Mouse (Mus musculus) MEL (cell line): ENCODE results near the gene Dgkg. TPM values are rescaled to one million over a fixed set of nuclear protein-coding genes. Genes with fewer than 3 reads are reported as not detected.

Experiments used
- DNase-seq: peaks from one replicate; pipeline ENCODE4 v3.0.0; 2011; ENCODE audit warnings: low read depth, low spot score
- H3K27ac ChIP-seq: 2 replicates; pipeline ENCODE4 v1.5.1; 2012; ENCODE audit warnings: low read depth, mild to moderate bottlenecking, control low read depth, low read length, moderate library complexity; ENCODE audit not compliant: control insufficient read depth
- H3K27me3 ChIP-seq, 2 experiments: fragments of 150-350 bp in 1 of 2; sonication (generic) in 1 of 2; 2 replicates each; pipeline ENCODE4 v1.6.1; 2012; ENCODE audit warnings: low read length in 2 of 2, mild to moderate bottlenecking in 2 of 2, improper control_type of control experiment in 1 of 2, moderate library complexity in 1 of 2; ENCODE audit not compliant: insufficient read depth in 2 of 2, control insufficient read depth in 1 of 2
- H3K36me3 ChIP-seq, 2 experiments: 2 replicates each; pipeline ENCODE4 v1.6.1; 2012 to 2014; ENCODE audit warnings: low read length in 2 of 2, improper control_type of control experiment in 1 of 2, inconsistent platforms in 1 of 2, mild to moderate bottlenecking in 1 of 2; ENCODE audit not compliant: insufficient read depth in 2 of 2, control insufficient read depth in 1 of 2
- H3K4me1 ChIP-seq, 2 experiments: fragments of 150-350 bp in 1 of 2; sonication (generic) in 1 of 2; 2 replicates each; pipeline ENCODE4 v1.6.1; 2012; ENCODE audit warnings: low read length in 2 of 2, improper control_type of control experiment in 1 of 2, mild to moderate bottlenecking in 1 of 2; ENCODE audit not compliant: insufficient read depth in 2 of 2, control insufficient read depth in 1 of 2
- H3K4me3 ChIP-seq, 2 experiments: fragments of 150-350 bp in 1 of 2; sonication (generic) in 1 of 2; 2 replicates each; pipeline ENCODE4 v1.5.1; 2012; ENCODE audit warnings: low read depth in 2 of 2, low read length in 2 of 2, mild to moderate bottlenecking in 2 of 2, moderate library complexity in 2 of 2, control low read depth in 1 of 2, improper control_type of control experiment in 1 of 2; ENCODE audit not compliant: control insufficient read depth in 1 of 2, insufficient read depth in 1 of 2
- H3K79me2 ChIP-seq: 2 replicates; pipeline ENCODE4 v1.6.1; 2012; ENCODE audit warnings: mild to moderate bottlenecking, low read length, moderate library complexity; ENCODE audit not compliant: control insufficient read depth, poor library complexity, insufficient read depth
- H3K9ac ChIP-seq: 2 replicates; pipeline ENCODE4 v1.6.1; 2012; ENCODE audit warnings: low read depth, mild to moderate bottlenecking, control low read depth, low read length, moderate library complexity; ENCODE audit not compliant: control insufficient read depth, poor library complexity, severe bottlenecking
- H3K9me3 ChIP-seq: fragments of 150-350 bp; sonication (generic); replicated peaks from 2 replicates; pipeline ENCODE4 v1.6.1; 2012; ENCODE audit warnings: mild to moderate bottlenecking, low read length, improper control_type of control experiment, moderate library complexity; ENCODE audit not compliant: insufficient read depth
- BHLHE40 ChIP-seq: IDR thresholded peaks from 2 replicates; pipeline ENCODE4 v1.6.1; 2012; ENCODE audit warnings: low read depth, mild to moderate bottlenecking, inconsistent platforms, low read length, improper control_type of control experiment, borderline replicate concordance
- CHD1 ChIP-seq: IDR thresholded peaks from 2 replicates; pipeline ENCODE4 v1.6.1; 2012; ENCODE audit warnings: low read depth, mild to moderate bottlenecking, inconsistent platforms, low read length, improper control_type of control experiment
- CHD2 ChIP-seq: IDR thresholded peaks from 2 replicates; pipeline ENCODE4 v1.6.1; 2011; ENCODE audit warnings: low read length, improper control_type of control experiment
- EP300 ChIP-seq, 2 experiments: IDR thresholded peaks; 2 replicates each; pipeline ENCODE4 v1.6.1; 2011; ENCODE audit warnings: improper control_type of control experiment in 2 of 2, low read length in 2 of 2, low read depth in 1 of 2, mild to moderate bottlenecking in 1 of 2
- ETS1 ChIP-seq: IDR thresholded peaks from 2 replicates; pipeline ENCODE4 v1.6.1; 2012; ENCODE audit warnings: low read depth, mild to moderate bottlenecking, inconsistent platforms, low read length, improper control_type of control experiment, moderate library complexity
- GABPA ChIP-seq: IDR thresholded peaks from 2 replicates; pipeline ENCODE4 v1.6.1; 2012; ENCODE audit warnings: low read depth, mild to moderate bottlenecking, inconsistent platforms, low read length, improper control_type of control experiment, moderate library complexity
- HCFC1 ChIP-seq: IDR thresholded peaks from 2 replicates; pipeline ENCODE4 v1.6.1; 2012; ENCODE audit warnings: low read depth, mild to moderate bottlenecking, inconsistent platforms, low read length, improper control_type of control experiment, moderate library complexity
- JUND ChIP-seq: IDR thresholded peaks from 2 replicates; pipeline ENCODE4 v1.6.1; 2011; ENCODE audit warnings: low read depth, mild to moderate bottlenecking, improper control_type of control experiment, low read length
- KAT2A ChIP-seq: conservative IDR thresholded peaks from 2 replicates; pipeline ENCODE4 v1.6.1; 2012; ENCODE audit warnings: low read depth, low read length, improper control_type of control experiment, inconsistent platforms
- MAX ChIP-seq: IDR thresholded peaks from 2 replicates; pipeline ENCODE4 v1.6.1; 2011; ENCODE audit warnings: low read length, improper control_type of control experiment
- MEF2A ChIP-seq: IDR thresholded peaks from 2 replicates; pipeline ENCODE4 v1.6.1; 2014; ENCODE audit warnings: low read depth, mild to moderate bottlenecking, inconsistent platforms, low read length, improper control_type of control experiment; ENCODE audit not compliant: poor library complexity, insufficient replicate concordance, severe bottlenecking; ENCODE audit errors: extremely low read depth
- MXI1 ChIP-seq: IDR thresholded peaks from 2 replicates; pipeline ENCODE4 v1.6.1; 2011; ENCODE audit warnings: mild to moderate bottlenecking, low read depth, low read length, improper control_type of control experiment
- MYC ChIP-seq: IDR thresholded peaks from 2 replicates; pipeline ENCODE4 v1.6.1; 2011; ENCODE audit warnings: low read depth, mild to moderate bottlenecking, low read length, improper control_type of control experiment, moderate library complexity
- NRF1 ChIP-seq: IDR thresholded peaks from 2 replicates; pipeline ENCODE4 v1.6.1; 2014; ENCODE audit warnings: low read depth, mild to moderate bottlenecking, inconsistent platforms, low read length, improper control_type of control experiment, moderate library complexity; ENCODE audit not compliant: poor library complexity, insufficient read depth, severe bottlenecking
- POLR2A ChIP-seq, 2 experiments: IDR thresholded peaks; 2 replicates each; pipeline ENCODE4 v1.6.1; 2011 to 2012; ENCODE audit warnings: low read length in 2 of 2, mild to moderate bottlenecking in 2 of 2, control low read depth in 1 of 2, improper control_type of control experiment in 1 of 2, low read depth in 1 of 2, moderate library complexity in 1 of 2; ENCODE audit not compliant: control insufficient read depth in 1 of 2, insufficient read depth in 1 of 2, poor library complexity in 1 of 2
- POLR2AphosphoS2 ChIP-seq: IDR thresholded peaks from 2 replicates; pipeline ENCODE4 v1.6.1; 2011; ENCODE audit warnings: low read length, improper control_type of control experiment
- POLR2AphosphoS5 ChIP-seq: IDR thresholded peaks from 2 replicates; pipeline ENCODE4 v1.6.1; 2012; ENCODE audit warnings: low read depth, borderline replicate concordance, mild to moderate bottlenecking, inconsistent platforms, low read length, moderate library complexity, mixed read lengths
- RCOR1 ChIP-seq: IDR thresholded peaks from 2 replicates; pipeline ENCODE4 v1.6.1; 2012; ENCODE audit warnings: low read depth, mild to moderate bottlenecking, inconsistent platforms, low read length, improper control_type of control experiment
- SIN3A ChIP-seq: IDR thresholded peaks from 2 replicates; pipeline ENCODE4 v1.6.1; 2012; ENCODE audit warnings: low read length, improper control_type of control experiment, inconsistent platforms
- TBP ChIP-seq: IDR thresholded peaks from 2 replicates; pipeline ENCODE4 v1.8.0; 2011; ENCODE audit warnings: low read depth, low read length, improper control_type of control experiment
- TCF12 ChIP-seq: IDR thresholded peaks from 2 replicates; pipeline ENCODE4 v1.6.1; 2014; ENCODE audit warnings: low read depth, mild to moderate bottlenecking, inconsistent platforms, low read length, improper control_type of control experiment, moderate library complexity
- UBTF ChIP-seq: IDR thresholded peaks from 2 replicates; pipeline ENCODE4 v1.6.1; 2012; ENCODE audit warnings: low read depth, mild to moderate bottlenecking, inconsistent platforms, low read length, improper control_type of control experiment, moderate library complexity, borderline replicate concordance; ENCODE audit not compliant: insufficient read depth
- USF1 ChIP-seq: IDR thresholded peaks from 2 replicates; pipeline ENCODE4 v1.6.1; 2014; ENCODE audit warnings: low read depth, mild to moderate bottlenecking, inconsistent platforms, low read length, improper control_type of control experiment, moderate library complexity
- ZC3H11A ChIP-seq: IDR thresholded peaks from 2 replicates; pipeline ENCODE4 v1.6.1; 2012; ENCODE audit warnings: low read depth, mild to moderate bottlenecking, inconsistent platforms, low read length, improper control_type of control experiment
- ZKSCAN1 ChIP-seq: IDR thresholded peaks from 2 replicates; pipeline ENCODE4 v1.6.1; 2012; ENCODE audit warnings: low read depth, mild to moderate bottlenecking, inconsistent platforms, low read length, improper control_type of control experiment, moderate library complexity
- ZNF384 ChIP-seq: IDR thresholded peaks from 2 replicates; pipeline ENCODE4 v1.6.1; 2012; ENCODE audit warnings: low read depth, mild to moderate bottlenecking, inconsistent platforms, low read length, improper control_type of control experiment
- polyA plus RNA-seq, 2 experiments: library from polyadenylated mRNA; stranded (reverse) in 1 of 2; unstranded in 1 of 2; fragments of >175 nt in 1 of 2; fragments of >200 nt in 1 of 2; gene quantifications; 2 replicates each; pipeline versions ENCODE4 v1.2.1 to v1.2.4; 2012; ENCODE audit warnings: low replicate concordance in 2 of 2, low read depth in 1 of 2; ENCODE audit not compliant: insufficient read length in 2 of 2, insufficient read depth in 1 of 2, missing spikeins in 1 of 2
- total RNA-seq: library from RNA; depleted of rRNA; stranded (reverse); fragments of 300-350 nt; gene quantifications from 2 replicates; pipeline ENCODE4 v1.2.3, GENCODE M21; 2012

Dgkg gene
- total and polyA plus RNA-seq, 3 experiments = not detected

DNA sequence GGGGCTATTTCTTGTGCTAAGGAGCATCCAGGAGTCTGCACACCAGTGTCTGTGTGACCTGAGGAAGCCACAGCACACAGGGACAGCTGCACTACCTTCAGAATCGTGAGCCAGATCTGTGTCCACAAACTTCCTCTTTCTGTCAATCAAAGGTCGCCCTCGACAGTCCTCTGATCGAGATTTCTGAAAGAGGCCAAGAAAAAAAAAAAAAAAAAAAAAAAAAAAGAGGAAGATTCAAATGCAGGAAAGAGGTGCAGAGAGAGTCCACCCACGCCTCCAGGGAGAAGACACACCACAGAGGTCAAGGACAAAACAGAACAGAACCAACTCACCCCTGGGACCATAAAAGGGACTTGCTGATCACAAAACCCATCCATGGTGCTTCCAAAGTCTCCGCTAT is 220.9 kb downstream of the Dgkg start:
- H3K4me3 ChIP-seq = no peak overlapping the region
- no peak overlapping the region for H3K9ac ChIP-seq
- H3K4me1 ChIP-seq = peaks cover 4 to 12% of the 10 kb centered on the region in 2 experiments
- H3K36me3 ChIP-seq = peaks cover 0 to 26% of the 10 kb centered on the region in 2 experiments; a peak in 2 of 4 replicates
- H3K27me3 ChIP-seq = no peaks in the 10 kb centered on the region
- no peaks in the 10 kb centered on the region for H3K9me3 ChIP-seq
- TF ChIP-seq BHLHE40 = peak; percentile 53; the same call in 1 of the 2 replicates
- TF ChIP-seq RCOR1 = peak; percentile 98
- peak; percentile 69 to 79 for TF ChIP-seq EP300 (IDR thresholded peaks at IDR 0.05; ENCODE audit: low read depth in 1 of 2, low read length in 2 of 2)
- no peak for TF ChIP-seq MEF2A
- TF ChIP-seq TCF12 = peak; percentile 52; the same call in 1 of the 2 replicates
- 0 out of 2 replicates have a peak, but pooled peaks have one; percentile 7 for TF ChIP-seq MAX
- TF ChIP-seq GABPA = no peak
- no peak for TF ChIP-seq HCFC1
- TF ChIP-seq ETS1 = peak; percentile 77; the same call in 1 of the 2 replicates
- TF ChIP-seq CHD2 = no peak
- TF ChIP-seq ZNF384 = peak; percentile 99
- TF ChIP-seq SIN3A = 0 out of 2 replicates have a peak, but pooled peaks have one; percentile 28
- no peak for TF ChIP-seq USF1
- TF ChIP-seq MXI1 = peak; percentile 40; the same call in 1 of the 2 replicates
- no peak for TF ChIP-seq CHD1
- no peak for TF ChIP-seq POLR2AphosphoS2
- DNase-seq = peak; percentile 86
- H3K79me2 ChIP-seq = peaks cover 7% of the 10 kb centered on the region
- no peak overlapping the region for H3K27ac ChIP-seq

GRCm38 (mm10) chr16:22434530-22434929 is 222.5 kb downstream of the Dgkg start:
- no peak overlapping the region for H3K9ac ChIP-seq
- no peaks in the 10 kb centered on the region for H3K9me3 ChIP-seq
- no peak overlapping the region for H3K27ac ChIP-seq
- DNase-seq = no peak
- no peaks in the 10 kb centered on the region for H3K27me3 ChIP-seq
- H3K36me3 ChIP-seq = peaks cover 0 to 30% of the 10 kb centered on the region in 2 experiments; a peak in 2 of 4 replicates
- no peak for TF ChIP-seq UBTF
- no peak for TF ChIP-seq ZNF384
- no peak for TF ChIP-seq NRF1
- TF ChIP-seq ZC3H11A = no peak
- TF ChIP-seq JUND = no peak
- TF ChIP-seq RCOR1 = no peak
- no peak for TF ChIP-seq POLR2A (IDR thresholded peaks at IDR 0.05; ENCODE audit: control insufficient read depth in 1 of 2, insufficient read depth in 1 of 2, low read depth in 1 of 2, low read length in 2 of 2, poor library complexity in 1 of 2)
- TF ChIP-seq KAT2A = no peak
- no peak for TF ChIP-seq ZKSCAN1
- TF ChIP-seq TBP = no peak
- no peak for TF ChIP-seq MEF2A
- TF ChIP-seq CHD2 = no peak
- TF ChIP-seq SIN3A = no peak
- TF ChIP-seq MYC = no peak
- no peak for TF ChIP-seq TCF12
- TF ChIP-seq POLR2AphosphoS5 = no peak
- peaks cover 4 to 12% of the 10 kb centered on the region in 2 experiments for H3K4me1 ChIP-seq
- H3K79me2 ChIP-seq = peaks cover 7% of the 10 kb centered on the region
- no peak overlapping the region for H3K4me3 ChIP-seq
